Mouse (Mus musculus) retina, adult 2 months (tissue): ENCODE results near the gene Ap5s1.

ENCODE experiments used
- DNase-seq: peaks from one replicate; pipeline ENCODE4 v3.0.0-alpha.2; 2012; ENCODE audit warnings: low read depth, low spot score

Ap5s1 gene

GRCm38 (mm10) chr2:131187602-131187922 lies 19.3 kb upstream of the Ap5s1 start:
- DNase-seq, result no peak

- no peak for DNase-seq
Observed at GRCm38 (mm10) chr2:131188311-131188710, 18.6 kb upstream of the Ap5s1 start.

GRCm38 (mm10) chr2:131189521-131190309 lies 17.2 kb upstream of the Ap5s1 start:
- no peak for DNase-seq

GRCm38 (mm10) chr2:131190344-131191004 lies 16.4 kb upstream of the Ap5s1 start:
- DNase-seq, result no peak

GRCm38 (mm10) chr2:131191005-131191390 lies 15.9 kb upstream of the Ap5s1 start:
- DNase-seq, result no peak

- no peak for DNase-seq
Observed at GRCm38 (mm10) chr2:131196606-131197316, 10.1 kb upstream of the Ap5s1 start.

- DNase-seq, result no peak
Observed at GRCm38 (mm10) chr2:131200710-131201109, 6.2 kb upstream of the Ap5s1 start.

- no peak for DNase-seq
Observed at GRCm38 (mm10) chr2:131201262-131201661, 5.6 kb upstream of the Ap5s1 start.

GRCm38 (mm10) chr2:131203816-131204409 lies 3.0 kb upstream of the Ap5s1 start:
- no peak for DNase-seq

- DNase-seq, result no peak
Observed at GRCm38 (mm10) chr2:131204410-131204981, 2.4 kb upstream of the Ap5s1 start.

GRCm38 (mm10) chr2:131205521-131206182 lies 1.2 kb upstream of the Ap5s1 start:
- no peak for DNase-seq

- DNase-seq, result no peak
Observed at GRCm38 (mm10) chr2:131208356-131208755, 1.5 kb downstream of the Ap5s1 start.

GRCm38 (mm10) chr2:131209125-131209795 lies 2.4 kb downstream of the Ap5s1 start:
- DNase-seq, result no peak

- DNase-seq, result peak; percentile 86
Observed at GRCm38 (mm10) chr2:131209969-131210792, 3.3 kb downstream of the Ap5s1 start.

GRCm38 (mm10) chr2:131211026-131211615 lies 4.2 kb downstream of the Ap5s1 start:
- no peak for DNase-seq

- DNase-seq, result no peak
Observed at GRCm38 (mm10) chr2:131213773-131214172, 6.9 kb downstream of the Ap5s1 start.

- DNase-seq, result no peak
Observed at GRCm38 (mm10) chr2:131215941-131216858, 9.3 kb downstream of the Ap5s1 start.

GRCm38 (mm10) chr2:131220030-131220429 lies 13.2 kb downstream of the Ap5s1 start:
- DNase-seq, result no peak
